Mouse (Mus musculus) midbrain, postnatal 0 days (tissue): ENCODE data around the gene Cideb. TPM values are rescaled to one million over a fixed set of nuclear protein-coding genes. Genes with fewer than 3 reads are reported as not detected.

Source experiments
- ATAC-seq: fragments of 200-750 bp; cut with Nextera tagmentation; 2 replicates; pipeline ENCODE4 v1.8.0; 2017; ENCODE audit warnings: moderate number of reproducible peaks, mild to moderate bottlenecking, moderate TSS enrichment, moderate library complexity; ENCODE audit not compliant: low FRiP score
- DNase-seq: peaks from one replicate; pipeline ENCODE4 v3.0.0-alpha.2; 2015; ENCODE audit warnings: low spot score
- H3K27ac ChIP-seq: fragments of 300-500 bp; sonication (generic); 2 replicates; pipeline ENCODE4 v1.5.1; 2014; ENCODE audit warnings: low read depth, mild to moderate bottlenecking, low read length, mixed read lengths
- H3K27me3 ChIP-seq: fragments of 300-500 bp; sonication (generic); 2 replicates; pipeline ENCODE4 v1.6.1; 2014; ENCODE audit warnings: low read length, control low read depth, mixed read lengths; ENCODE audit not compliant: insufficient read depth
- H3K36me3 ChIP-seq: fragments of 300-500 bp; sonication (generic); 2 replicates; pipeline ENCODE4 v1.6.1; 2014; ENCODE audit warnings: low read length, control low read depth, mixed read lengths; ENCODE audit not compliant: insufficient read depth
- H3K4me1 ChIP-seq: fragments of 300-500 bp; sonication (generic); 2 replicates; pipeline ENCODE4 v1.6.1; 2014; ENCODE audit warnings: mild to moderate bottlenecking, control low read depth, antibody characterized with exemption, low read length, mixed read lengths; ENCODE audit not compliant: insufficient read depth
- H3K4me2 ChIP-seq: fragments of 300-500 bp; sonication (generic); 2 replicates; pipeline ENCODE4 v1.6.1; 2014; ENCODE audit warnings: low read depth, mild to moderate bottlenecking, low read length, mixed read lengths; ENCODE audit not compliant: poor library complexity, severe bottlenecking
- H3K4me3 ChIP-seq: fragments of 300-500 bp; sonication (generic); 2 replicates; pipeline ENCODE4 v1.5.1; 2014; ENCODE audit warnings: low read depth, mild to moderate bottlenecking, low read length, moderate library complexity
- H3K9ac ChIP-seq: fragments of 300-500 bp; sonication (generic); replicated peaks from 2 replicates; pipeline ENCODE4 v1.6.1; 2014; ENCODE audit warnings: mild to moderate bottlenecking, low read length, moderate library complexity, mixed read lengths; ENCODE audit not compliant: poor library complexity, severe bottlenecking
- H3K9me3 ChIP-seq: fragments of 300-500 bp; sonication (generic); 2 replicates; pipeline ENCODE4 v1.6.1; 2016; ENCODE audit warnings: low read length, control low read depth
- CTCF ChIP-seq: IDR thresholded peaks from 2 replicates; pipeline ENCODE4 v1.5.1; 2016; ENCODE audit warnings: antibody characterized with exemption, mild to moderate bottlenecking
- whole genome bisulfite sequencing: fragments of 180-500 bp; shearing (Covaris S2); extraction: QIAGEN DNeasy Blood & Tissue Kit; methylation state at CpG from one replicate; pipeline ENCODE4 v1.1.7; 2014; 5-methylcytosine and 5-hydroxymethylcytosine counted together
- polyA plus RNA-seq: library from polyadenylated mRNA; unstranded; fragments of >200 nt; fragmentation: Nextera tagmentation; extraction: Ambion mirVana; gene quantifications from 2 replicates; pipeline ENCODE4 v1.2.1, GENCODE M21; 2015
- total RNA-seq: library from RNA; depleted of rRNA; stranded (reverse); fragments of >200 nt; gene quantifications from 2 replicates; pipeline ENCODE4 v1.2.3, GENCODE M21; 2014; rRNA removed

The Cideb gene
- total and polyA plus RNA-seq, 2 experiments from 2014 or later: 1.1 to 2.6 TPM

- Histone ChIP-seq H3K4me3 (no peak overlapping the region), H3K27me3 (0 out of 2 replicates have a peak, but pooled peaks cover 5% of the 10 kb centered on the region), H3K4me2 (no peak overlapping the region), H3K9ac (no peak overlapping the region), H3K9me3 (no peaks in the 10 kb centered on the region), H3K36me3 (peaks cover 9% of the 10 kb centered on the region), H3K27ac (no peak overlapping the region), H3K4me1 (no peaks in the 10 kb centered on the region)
- DNase-seq (no peak), ATAC-seq (no peak)
- TF ChIP-seq CTCF: no peak
- WGBS: 77% methylated on average over 7 of the region's 7 CpGs
Observed at GRCm38 (mm10) chr14:55711786-55712185, 46.5 kb downstream of the Cideb start.

- Histone ChIP-seq H3K4me2 (no peak overlapping the region), H3K4me1 (no peaks in the 10 kb centered on the region), H3K9me3 (no peaks in the 10 kb centered on the region), H3K27ac (no peak overlapping the region), H3K36me3 (no peaks in the 10 kb centered on the region), H3K27me3 (0 out of 2 replicates have a peak, but pooled peaks cover 5% of the 10 kb centered on the region), H3K9ac (no peak overlapping the region), H3K4me3 (no peak overlapping the region)
- WGBS: 86% methylated on average over 4 of the region's 4 CpGs
- ATAC-seq (no peak), DNase-seq (no peak)
- no peak for TF ChIP-seq CTCF
Observed at GRCm38 (mm10) chr14:55709509-55709908, 48.7 kb downstream of the Cideb start.

GRCm38 (mm10) chr14:55707397-55707796 is 50.9 kb downstream of the Cideb start:
- ATAC-seq (no peak), DNase-seq (no peak)
- H3K9me3 ChIP-seq: no peaks in the 10 kb centered on the region
- no peaks in the 10 kb centered on the region for H3K36me3 ChIP-seq
- H3K4me1 ChIP-seq: no peaks in the 10 kb centered on the region
- 79% methylated on average over 5 of the region's 5 CpGs for WGBS
- H3K27me3 ChIP-seq: no peaks in the 10 kb centered on the region
- no peak overlapping the region for H3K4me2 ChIP-seq
- no peak overlapping the region for H3K27ac ChIP-seq
- H3K9ac ChIP-seq: no peak overlapping the region
- no peak overlapping the region for H3K4me3 ChIP-seq
- TF ChIP-seq CTCF: no peak

- no peak for TF ChIP-seq CTCF
- ATAC-seq: no peak
- H3K36me3 ChIP-seq: no peaks in the 10 kb centered on the region
- no peaks in the 10 kb centered on the region for H3K9me3 ChIP-seq
- H3K9ac ChIP-seq: no peak overlapping the region
- WGBS: 93% methylated on average over 8 of the region's 8 CpGs
- no peak overlapping the region for H3K4me2 ChIP-seq
- no peak overlapping the region for H3K27ac ChIP-seq
- DNase-seq: no peak
- no peaks in the 10 kb centered on the region for H3K4me1 ChIP-seq
- H3K27me3 ChIP-seq: no peaks in the 10 kb centered on the region
- no peak overlapping the region for H3K4me3 ChIP-seq
Observed at GRCm38 (mm10) chr14:55706051-55706600, 52.1 kb downstream of the Cideb start.

Other genes with a start within 250 kb of the Cideb start
Only the 30 nearest of the 35 such genes appear.
- gene Fitm1, start 182.8 kb downstream of the Cideb start, total RNA-seq: 0.33 and 0.80 TPM in 2 replicates
- 0.16 and 0.17 TPM in 2 replicates for gene Fitm1, start 182.8 kb downstream of the Cideb start, polyA plus RNA-seq
- 119 and 147 TPM in 2 replicates for gene Psme1, start 180.3 kb downstream of the Cideb start, total RNA-seq
- 268 and 288 TPM in 2 replicates for gene Psme1, start 180.3 kb downstream of the Cideb start, polyA plus RNA-seq
- gene Emc9, start 173.2 kb downstream of the Cideb start, total RNA-seq: 36.3 and 38.9 TPM in 2 replicates
- 74.3 and 78.8 TPM in 2 replicates for gene Emc9, start 173.2 kb downstream of the Cideb start, polyA plus RNA-seq
- gene Psme2, start 167.3 kb downstream of the Cideb start, total RNA-seq: 62.8 and 69.6 TPM in 2 replicates
- gene Psme2, start 167.3 kb downstream of the Cideb start, polyA plus RNA-seq: 157 and 184 TPM in 2 replicates
- 19.8 and 26.7 TPM in 2 replicates for gene Rnf31, start 166.8 kb downstream of the Cideb start, total RNA-seq
- gene Rnf31, start 166.8 kb downstream of the Cideb start, polyA plus RNA-seq: 20.4 and 23.0 TPM in 2 replicates
- gene Irf9, start 154.9 kb downstream of the Cideb start, total RNA-seq: 17.1 and 18.2 TPM in 2 replicates
- 7.4 and 8.3 TPM in 2 replicates for gene Irf9, start 154.9 kb downstream of the Cideb start, polyA plus RNA-seq
- gene Rec8, start 140.4 kb downstream of the Cideb start, total RNA-seq: 6.0 and 11.1 TPM in 2 replicates
- gene Rec8, start 140.4 kb downstream of the Cideb start, polyA plus RNA-seq: 7.6 and 8.7 TPM in 2 replicates
- 109 and 122 TPM in 2 replicates for gene Ipo4, start 122.5 kb downstream of the Cideb start, total RNA-seq
- 104 and 112 TPM in 2 replicates for gene Ipo4, start 122.5 kb downstream of the Cideb start, polyA plus RNA-seq
- gene Gm49378, start 120.6 kb downstream of the Cideb start, total RNA-seq: 6.3 and 6.7 TPM in 2 replicates
- gene Gm49378, start 120.6 kb downstream of the Cideb start, polyA plus RNA-seq: 2.3 and 2.8 TPM in 2 replicates
- 47.7 and 60.3 TPM in 2 replicates for gene Tm9sf1, start 114.7 kb downstream of the Cideb start, total RNA-seq
- 48.2 and 54.3 TPM in 2 replicates for gene Tm9sf1, start 114.7 kb downstream of the Cideb start, polyA plus RNA-seq
- 0.14 and 0.16 TPM in 2 replicates for gene Tssk4, start 108.3 kb downstream of the Cideb start, total RNA-seq
- gene Tssk4, start 108.3 kb downstream of the Cideb start, polyA plus RNA-seq: 0.28 and 0.36 TPM in 2 replicates
- gene Mdp1, start 98.0 kb downstream of the Cideb start, total RNA-seq: 46.7 and 53.7 TPM in 2 replicates
- 77.9 and 82.2 TPM in 2 replicates for gene Mdp1, start 98.0 kb downstream of the Cideb start, polyA plus RNA-seq
- 19.9 and 24.4 TPM in 2 replicates for gene Gmpr2, start 86.5 kb downstream of the Cideb start, total RNA-seq
- gene Gmpr2, start 86.5 kb downstream of the Cideb start, polyA plus RNA-seq: 35.5 and 36.7 TPM in 2 replicates
- gene Nedd8, start 86.3 kb downstream of the Cideb start, total RNA-seq: 129 and 133 TPM in 2 replicates
- 569 and 590 TPM in 2 replicates for gene Nedd8, start 86.3 kb downstream of the Cideb start, polyA plus RNA-seq
- gene Tinf2, start 76.6 kb downstream of the Cideb start, total RNA-seq: 14.6 and 15.7 TPM in 2 replicates
- gene Tinf2, start 76.6 kb downstream of the Cideb start, polyA plus RNA-seq: 19.9 and 23.6 TPM in 2 replicates
- gene Tgm1, start 44.5 kb downstream of the Cideb start, total RNA-seq: 0.16 and 0.38 TPM in 2 replicates
- gene Tgm1, start 44.5 kb downstream of the Cideb start, polyA plus RNA-seq: 0.14 and 0.18 TPM in 2 replicates
- gene Rabggta, start 36.2 kb downstream of the Cideb start, total RNA-seq: 75.1 and 94.5 TPM in 2 replicates
- 61.9 and 62.6 TPM in 2 replicates for gene Rabggta, start 36.2 kb downstream of the Cideb start, polyA plus RNA-seq
- gene Dhrs1, start 12.8 kb downstream of the Cideb start, total RNA-seq: 75.1 and 94.0 TPM in 2 replicates
- gene Dhrs1, start 12.8 kb downstream of the Cideb start, polyA plus RNA-seq: 72.0 and 73.3 TPM in 2 replicates
- gene Nop9, start 12.8 kb downstream of the Cideb start, total RNA-seq: 22.0 and 30.4 TPM in 2 replicates
- 17.3 and 17.8 TPM in 2 replicates for gene Nop9, start 12.8 kb downstream of the Cideb start, polyA plus RNA-seq
- 0.38 and 1.6 TPM in 2 replicates for gene Ltb4r2, start 3.0 kb upstream of the Cideb start, total RNA-seq
- gene Ltb4r2, start 3.0 kb upstream of the Cideb start, polyA plus RNA-seq: 0.43 and 0.60 TPM in 2 replicates
- gene Ltb4r1, start 7.5 kb upstream of the Cideb start, total RNA-seq: 0.88 and 1.8 TPM in 2 replicates
- gene Ltb4r1, start 7.5 kb upstream of the Cideb start, polyA plus RNA-seq: 0.94 and 1.1 TPM in 2 replicates
- gene Adcy4, start 25.6 kb upstream of the Cideb start, total RNA-seq: 3.6 and 4.0 TPM in 2 replicates
- gene Adcy4, start 25.6 kb upstream of the Cideb start, polyA plus RNA-seq: 1.7 TPM in 2 replicates
- gene Ripk3, start 30.4 kb upstream of the Cideb start, total RNA-seq: 0.27 TPM in 1 of 2 replicates, not detected in the other
- gene Ripk3, start 30.4 kb upstream of the Cideb start, polyA plus RNA-seq: 1.3 and 3.0 TPM in 2 replicates
- 9.6 and 12.9 TPM in 2 replicates for gene Nfatc4, start 64.7 kb upstream of the Cideb start, total RNA-seq
- 4.2 and 5.2 TPM in 2 replicates for gene Nfatc4, start 64.7 kb upstream of the Cideb start, polyA plus RNA-seq
- 36.4 and 42.0 TPM in 2 replicates for gene Nynrin, start 95.6 kb upstream of the Cideb start, total RNA-seq
- gene Nynrin, start 95.6 kb upstream of the Cideb start, polyA plus RNA-seq: 6.8 and 7.2 TPM in 2 replicates
- gene Cbln3, start 125.9 kb upstream of the Cideb start, total RNA-seq: 0.66 and 1.8 TPM in 2 replicates
- 0.43 and 0.54 TPM in 2 replicates for gene Cbln3, start 125.9 kb upstream of the Cideb start, polyA plus RNA-seq
- gene Khnyn, start 126.5 kb upstream of the Cideb start, total RNA-seq: 14.2 and 19.9 TPM in 2 replicates
- gene Khnyn, start 126.5 kb upstream of the Cideb start, polyA plus RNA-seq: 6.3 and 6.5 TPM in 2 replicates
- 143 and 146 TPM in 2 replicates for gene Sdr39u1, start 141.8 kb upstream of the Cideb start, total RNA-seq
- gene Sdr39u1, start 141.8 kb upstream of the Cideb start, polyA plus RNA-seq: 131 and 162 TPM in 2 replicates
- gene Cma1, start 186.2 kb upstream of the Cideb start, total RNA-seq: 2.7 TPM in 1 of 2 replicates, not detected in the other
- gene Cma1, start 186.2 kb upstream of the Cideb start, polyA plus RNA-seq: 0.42 and 1.7 TPM in 2 replicates
- gene Cma2, start 192.5 kb upstream of the Cideb start, total RNA-seq: not detected in 2 replicates
- gene Cma2, start 192.5 kb upstream of the Cideb start, polyA plus RNA-seq: not detected in 2 replicates